Mouse (Mus musculus): ENCODE data around the gene Prss16.
A peak's percentile ranks its signal among the peaks of the same experiment; 100 is the strongest.

The Prss16 gene

GRCm38 (mm10) chr13:22009642-22010041 lies at the start of gene Prss16:
TSS of gene Prss16 (minus strand) at chr13:22009742.
- no peak for DNase-seq

GRCm38 (mm10) chr13:22053754-22054153 lies 44.2 kb upstream of the Prss16 start:
- DNase-seq: no peak

GRCm38 (mm10) chr13:22051523-22051859 lies 41.9 kb upstream of the Prss16 start:
- no peak for DNase-seq

- DNase-seq: peak; percentile 95
Measured at GRCm38 (mm10) chr13:22050591-22051522, 41.3 kb upstream of the Prss16 start.

- DNase-seq: peak; percentile 59
Measured at GRCm38 (mm10) chr13:22049737-22050440, 40.3 kb upstream of the Prss16 start.

GRCm38 (mm10) chr13:22049041-22049440 lies 39.5 kb upstream of the Prss16 start:
- DNase-seq: no peak

GRCm38 (mm10) chr13:22045311-22045710 lies 35.8 kb upstream of the Prss16 start:
- DNase-seq: no peak

- no peak for DNase-seq
Measured at GRCm38 (mm10) chr13:22044432-22045155, 35.1 kb upstream of the Prss16 start.

GRCm38 (mm10) chr13:22043503-22044431 lies 34.2 kb upstream of the Prss16 start:
- DNase-seq: no peak

GRCm38 (mm10) chr13:22042568-22043502 lies 33.3 kb upstream of the Prss16 start, which contains the start of the genes Hist1h2ag and Hist1h2bj:
TSS of gene Hist1h2ag (minus strand) at chr13:22042944.
TSS of gene Hist1h2bj (plus strand) at chr13:22043214.
- peak; percentile 85 for DNase-seq

- DNase-seq: no peak
Measured at GRCm38 (mm10) chr13:22041651-22042567, 32.4 kb upstream of the Prss16 start.

GRCm38 (mm10) chr13:22041142-22041536 lies 31.6 kb upstream of the Prss16 start, which contains the start of gene Hist1h4i:
TSS of gene Hist1h4i (minus strand) at chr13:22041362.
- DNase-seq: peak; percentile 97

GRCm38 (mm10) chr13:22040464-22041141 lies 31.1 kb upstream of the Prss16 start:
- no peak for DNase-seq

- no peak for DNase-seq
Measured at GRCm38 (mm10) chr13:22039951-22040463, 30.5 kb upstream of the Prss16 start.

- DNase-seq: no peak
Measured at GRCm38 (mm10) chr13:22039364-22039763, 29.8 kb upstream of the Prss16 start.

- no peak for DNase-seq
Measured at GRCm38 (mm10) chr13:22037415-22037814, 27.9 kb upstream of the Prss16 start.

GRCm38 (mm10) chr13:22036986-22037385 lies 27.4 kb upstream of the Prss16 start:
- DNase-seq: no peak

- DNase-seq: no peak
Measured at GRCm38 (mm10) chr13:22036149-22036956, 26.8 kb upstream of the Prss16 start.

All from kidney, postnatal 10 days (tissue).